Mouse (Mus musculus) bone marrow, adult 2 months (tissue): ENCODE results near the gene Pigv. TPM values are rescaled to one million over a fixed set of nuclear protein-coding genes. Genes with fewer than 3 reads are reported as not detected.
A peak's percentile ranks its signal among the peaks of the same experiment; 100 is the strongest.

ENCODE experiments used
- H3K27ac ChIP-seq: fragments of 200-500 bp; 2 replicates; pipeline ENCODE4 v1.5.1; 2012; ENCODE audit warnings: low read depth, mild to moderate bottlenecking, control low read depth, inconsistent platforms, low read length; ENCODE audit not compliant: control insufficient read depth, poor library complexity, insufficient read depth
- H3K4me1 ChIP-seq: fragments of 200-500 bp; 2 replicates; pipeline ENCODE4 v1.6.1; 2011; ENCODE audit warnings: low read length; ENCODE audit not compliant: control insufficient read depth, insufficient read depth
- H3K4me3 ChIP-seq: fragments of 200-500 bp; replicated peaks from 2 replicates; pipeline ENCODE3; 2011; ENCODE audit warnings: mild to moderate bottlenecking, low read depth, low read length, control low read depth; ENCODE audit not compliant: control insufficient read depth
- CTCF ChIP-seq: fragments of 200-500 bp; IDR thresholded peaks from 2 replicates; pipeline ENCODE4 v1.5.1; 2011; ENCODE audit warnings: low read length, control low read depth; ENCODE audit not compliant: control insufficient read depth, insufficient read depth
- POLR2A ChIP-seq: fragments of 200-500 bp; IDR thresholded peaks from 2 replicates; pipeline ENCODE4 v1.6.1; 2011; ENCODE audit warnings: low read depth, mild to moderate bottlenecking, control low read depth, low read length, borderline replicate concordance; ENCODE audit not compliant: control insufficient read depth
- WGBS: fragments of 180-500 bp; shearing (Covaris S2); methylation state at CpG from one replicate; pipeline ENCODE4 v1.1.7; 2018; 5-methylcytosine and 5-hydroxymethylcytosine counted together
- polyA plus RNA-seq: library from polyadenylated mRNA; stranded (reverse); fragments of >200 nt; gene quantifications from 2 replicates; pipeline ENCODE4 v1.2.4, GENCODE M21; 2011; ENCODE audit warnings: low replicate concordance; ENCODE audit not compliant: missing spikeins, insufficient read depth, insufficient read length

Gene Pigv
- 2.8 and 10.4 TPM in 2 replicates for polyA plus RNA-seq

- H3K4me3 ChIP-seq: peak within 1 kb of the TSS; percentile 78
- TF ChIP-seq POLR2A (peak; percentile 72; the same call in 1 of the 2 replicates), CTCF (no peak)
- WGBS: under 1% methylated on average over 76 of the region's 76 CpGs
- peak within 1 kb of the TSS; percentile 99 for H3K27ac ChIP-seq
- peaks cover 4% of the 10 kb centered on the region; the same call in 1 of the 2 replicates for H3K4me1 ChIP-seq
Observed at GRCm38 (mm10) chr4:133671881-133672844, at the start of gene Pigv. Gene Pigv (minus strand): TSS chr4:133672647.

DNA sequence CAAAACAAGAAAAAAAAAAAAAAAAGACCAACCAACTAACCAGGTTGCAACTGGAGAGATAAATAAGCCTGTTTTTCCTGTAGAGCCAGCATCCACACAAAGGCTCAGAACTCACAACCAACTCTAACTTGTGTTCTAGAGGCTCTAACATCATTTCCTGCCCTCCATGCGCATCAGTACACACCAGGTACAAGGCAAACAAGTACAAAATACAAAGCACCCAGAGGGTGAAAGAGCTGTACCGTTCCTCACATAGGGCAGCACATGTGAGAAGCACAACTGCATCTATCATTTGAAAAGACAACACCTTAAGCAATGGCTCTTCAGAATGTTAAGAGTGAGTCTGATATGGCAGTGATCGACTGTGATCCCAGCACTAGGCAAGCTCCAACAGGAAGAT, 47.3 kb upstream of the Pigv start:
- 90% methylated on average over 3 of the region's 3 CpGs for WGBS
- TF ChIP-seq CTCF (no peak), POLR2A (no peak)
- no peak overlapping the region for H3K27ac ChIP-seq
- peaks cover 2% of the 10 kb centered on the region; the same call in 1 of the 2 replicates for H3K4me1 ChIP-seq
- H3K4me3 ChIP-seq: no peak overlapping the region

DNA sequence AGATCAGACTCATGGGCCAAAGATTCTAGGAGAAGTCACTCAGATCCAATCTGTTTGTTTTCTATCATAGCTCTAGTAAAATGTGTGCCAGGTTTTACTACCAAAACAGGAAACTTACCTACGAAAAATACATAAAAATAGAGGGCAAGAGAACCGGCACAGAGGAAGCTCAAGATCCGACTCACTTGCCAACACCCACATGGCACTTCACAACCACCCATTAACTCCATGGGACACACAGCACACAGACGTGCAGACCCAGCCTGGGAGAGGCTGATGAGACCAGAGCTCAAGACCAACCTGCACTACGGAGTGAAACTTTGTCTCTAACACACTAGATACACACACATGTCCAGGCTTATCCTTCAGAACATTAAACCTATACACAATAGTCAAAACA, 40.3 kb upstream of the Pigv start:
- no peak for TF ChIP-seq POLR2A
- no peak for TF ChIP-seq CTCF
- H3K4me1 ChIP-seq: peaks cover 2% of the 10 kb centered on the region
- no peak overlapping the region for H3K4me3 ChIP-seq
- no peak overlapping the region for H3K27ac ChIP-seq
- 56% methylated on average over 5 of the region's 5 CpGs for WGBS

DNA sequence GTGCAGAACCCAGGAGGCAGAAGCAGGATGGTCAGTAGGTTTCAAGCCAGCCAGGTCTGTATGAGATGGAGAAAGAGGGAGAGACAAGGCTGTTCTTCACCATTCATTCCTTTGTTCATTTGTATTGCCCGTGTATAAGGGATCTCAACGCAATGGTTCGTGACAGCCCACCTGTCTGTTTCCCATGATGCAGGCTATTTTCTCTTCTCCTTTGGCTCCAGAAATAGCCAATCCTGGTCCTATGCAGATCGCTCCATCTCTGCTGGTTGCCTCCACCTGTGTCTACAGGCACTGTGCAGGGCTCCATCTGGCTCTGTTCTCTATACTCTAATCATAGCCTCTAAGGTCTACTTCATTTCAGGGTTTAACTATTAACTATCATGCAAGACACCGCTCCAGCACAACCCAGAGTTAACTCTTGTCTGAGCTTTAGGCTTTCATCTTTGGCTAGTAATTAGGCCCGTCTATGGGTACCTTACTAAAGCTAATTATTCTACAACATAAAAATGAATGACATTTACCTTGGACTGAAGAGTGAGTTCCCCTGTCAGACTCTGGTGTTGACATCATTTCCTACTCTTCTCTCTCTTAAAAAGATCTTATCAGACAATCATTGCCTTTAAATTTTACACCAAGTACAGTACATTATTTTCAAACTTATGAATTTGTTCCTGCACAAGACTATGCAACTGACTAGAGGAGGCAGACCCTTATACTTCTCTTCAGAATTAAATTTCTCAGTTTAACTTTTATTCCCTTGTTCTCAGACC, 39.0 kb upstream of the Pigv start:
- Histone ChIP-seq H3K4me1 (peaks cover 5% of the 10 kb centered on the region), H3K27ac (no peak overlapping the region), H3K4me3 (no peak overlapping the region)
- 90% methylated on average over 6 of the region's 6 CpGs for WGBS
- no peak for TF ChIP-seq POLR2A
- TF ChIP-seq CTCF: no peak

- H3K4me3 ChIP-seq: no peak overlapping the region
- 63% methylated on average over 2 of the region's 2 CpGs for WGBS
- H3K4me1 ChIP-seq: peaks cover 6% of the 10 kb centered on the region
Observed at GRCm38 (mm10) chr4:133709395-133709794, 36.9 kb upstream of the Pigv start.

DNA sequence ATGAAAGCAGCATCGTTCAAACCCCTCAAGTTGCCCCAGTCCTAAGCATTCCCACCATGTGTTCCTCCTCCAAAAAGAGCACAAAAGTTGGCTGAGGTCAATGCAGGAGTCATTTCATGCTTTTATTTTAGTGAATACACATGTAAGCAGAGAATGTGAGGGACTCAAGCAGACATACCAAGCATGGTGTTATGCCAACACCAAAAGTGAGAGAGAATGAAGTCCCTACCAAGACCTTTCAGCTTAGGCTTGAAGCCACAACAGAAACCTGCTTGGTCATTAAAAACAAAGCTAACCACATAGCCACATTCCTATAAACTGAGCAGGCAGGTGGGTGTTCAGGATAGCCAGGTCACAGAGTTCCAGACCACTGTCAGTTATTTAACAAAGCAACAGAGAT, 35.0 kb upstream of the Pigv start:
- WGBS: 0% methylated on average over 1 of the region's 1 CpGs
- TF ChIP-seq POLR2A: no peak
- no peak for TF ChIP-seq CTCF
- no peak overlapping the region for H3K4me3 ChIP-seq
- peaks cover 6% of the 10 kb centered on the region for H3K4me1 ChIP-seq
- no peak overlapping the region; the same call in 1 of the 2 replicates for H3K27ac ChIP-seq

More at GRCm38 (mm10) chr4:133709395-133709794, 36.9 kb upstream of the Pigv start:
- no peak for TF ChIP-seq POLR2A
- TF ChIP-seq CTCF: no peak
- H3K27ac ChIP-seq: no peak overlapping the region

DNA sequence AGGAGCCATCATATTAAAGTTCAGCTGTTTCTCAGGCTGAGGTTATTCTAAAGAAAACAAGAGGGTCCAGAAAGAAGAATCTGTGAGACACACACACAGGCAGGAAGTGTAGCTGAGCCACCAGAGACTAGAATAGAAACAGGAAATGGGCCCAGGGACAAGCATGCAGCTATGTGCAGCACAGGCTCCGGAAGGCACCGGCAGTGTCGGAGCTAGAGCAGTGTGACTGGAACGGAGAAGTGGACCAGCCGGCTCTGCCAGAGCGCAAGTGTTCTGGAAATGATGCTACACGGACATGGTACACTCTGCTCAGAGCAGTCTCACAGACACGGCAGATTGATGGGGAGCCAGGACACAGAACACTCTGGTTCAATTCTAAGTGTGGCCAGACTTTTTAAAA, 34.5 kb upstream of the Pigv start:
- 2% methylated on average over 8 of the region's 8 CpGs for WGBS

DNA sequence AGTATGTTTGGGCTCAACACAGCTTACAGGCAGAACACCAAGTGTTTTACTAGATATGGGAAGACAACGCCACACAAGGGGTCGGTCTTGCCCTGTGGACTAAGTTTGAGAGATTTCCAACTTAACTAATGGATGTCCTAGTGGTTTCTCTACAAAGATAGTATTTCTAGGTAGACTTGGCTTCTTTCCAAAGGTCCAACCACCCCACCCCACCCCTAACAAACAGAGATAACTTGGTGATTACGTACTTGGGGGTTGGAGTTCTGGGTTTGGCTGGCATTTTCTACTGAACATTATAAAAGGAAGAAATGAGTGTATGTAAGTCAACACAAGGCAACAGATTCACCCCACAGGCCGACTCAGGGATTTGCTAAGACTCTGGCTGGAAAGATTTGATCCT, 32.6 kb upstream of the Pigv start:
- H3K27ac ChIP-seq: no peak overlapping the region; the same call in 1 of the 2 replicates
- H3K4me3 ChIP-seq: no peak overlapping the region
- WGBS: 52% methylated on average over 4 of the region's 4 CpGs
- peaks cover 8% of the 10 kb centered on the region; the same call in 1 of the 2 replicates for H3K4me1 ChIP-seq
- no peak for TF ChIP-seq CTCF

More for the DNA sequence above, 34.5 kb upstream of the Pigv start:
- peaks cover 8% of the 10 kb centered on the region for H3K4me1 ChIP-seq
- peak; percentile 70; the same call in 1 of the 2 replicates for TF ChIP-seq POLR2A
- no peak; the same call in 1 of the 2 replicates for TF ChIP-seq CTCF
- H3K4me3 ChIP-seq: no peak overlapping the region
- peak overlapping the region; percentile 61 for H3K27ac ChIP-seq
